Mouse (Mus musculus): ENCODE results near the gene Pink1.

DNA sequence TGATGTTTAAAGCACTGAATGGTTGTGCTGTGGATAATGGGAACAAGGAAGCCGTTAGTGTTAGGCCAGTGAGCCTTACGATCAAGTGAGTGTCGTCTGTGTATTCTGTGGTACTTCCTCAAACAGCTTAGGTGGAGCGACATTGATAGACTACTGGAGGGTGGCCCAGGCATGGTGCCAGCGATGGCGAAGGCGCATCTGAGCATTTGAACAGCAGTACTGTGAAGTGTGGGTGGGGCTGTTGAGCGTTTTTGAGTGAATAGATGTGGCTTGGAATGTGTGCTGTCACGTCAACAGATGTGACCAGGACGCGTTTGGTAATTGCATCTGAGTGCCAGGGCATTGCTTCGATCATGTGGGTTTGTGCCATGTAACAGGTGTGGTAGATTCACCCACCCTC lies 18.4 kb downstream of the Pink1 start:
- TF ChIP-seq POLR2A (IDR thresholded peaks at IDR 0.05; ENCODE audit: borderline replicate concordance, low read depth, low read length): no peak
- TF ChIP-seq CTCF (IDR thresholded peaks at IDR 0.05; ENCODE audit: low read depth, low read length): no peak

Measured in bone marrow macrophage, adult 2 months (primary cell).